Mouse (Mus musculus): ENCODE data around the gene Nr1i3. TPM values are rescaled to one million over a fixed set of nuclear protein-coding genes. Genes with fewer than 3 reads are reported as not detected.

The Nr1i3 gene
- total and polyA plus RNA-seq, 3 experiments = 0.16 TPM; not detected in 2

DNA sequence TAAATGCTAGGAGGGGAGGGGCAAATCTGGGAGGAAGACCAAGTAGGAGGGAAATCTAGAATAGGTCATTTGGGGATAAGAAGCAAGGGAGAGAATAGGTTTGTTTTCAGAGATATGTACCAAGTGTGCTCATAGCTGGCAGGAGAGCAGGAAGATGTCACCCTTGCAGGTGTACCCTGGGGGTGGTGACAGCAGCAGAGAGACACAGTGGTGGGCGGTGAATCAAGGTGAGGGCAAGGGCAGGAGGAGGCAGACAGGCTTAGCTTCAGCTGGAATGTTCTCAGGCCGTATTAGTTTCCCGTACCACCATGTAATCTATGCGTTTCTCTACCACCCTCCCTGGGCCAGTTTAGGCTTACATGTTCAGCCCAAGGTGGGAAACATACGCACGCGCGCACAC lies 41.0 kb upstream of the Nr1i3 start:
- ATAC-seq (ENCODE audit: extremely low read depth, insufficient number of reproducible peaks, low FRiP score, poor library complexity, severe bottlenecking) (no peak), DNase-seq (ENCODE audit: low spot score) (no peak)
- H3K9me3 ChIP-seq (replicated peaks) = no peaks in the 10 kb centered on the region
- H3K4me3 ChIP-seq (ENCODE audit: low read depth, low read length) = no peak overlapping the region
- H3K4me1 ChIP-seq (ENCODE audit: insufficient read depth, low read depth, low read length) = no peaks in the 10 kb centered on the region
- no peaks in the 10 kb centered on the region for H3K36me3 ChIP-seq (replicated peaks)
- TF ChIP-seq TAL1 (conservative IDR thresholded peaks at IDR 0.05; ENCODE audit: low read depth, low read length) = no peak
- no peak for TF ChIP-seq GATA1 (IDR thresholded peaks at IDR 0.05; ENCODE audit: borderline replicate concordance, low read length)
- no peak for TF ChIP-seq CTCF (IDR thresholded peaks at IDR 0.05; ENCODE audit: low read depth, low read length)
- no peak for TF ChIP-seq POLR2AphosphoS5 (IDR thresholded peaks at IDR 0.05; ENCODE audit: insufficient replicate concordance, low read depth, low read length)
- TF ChIP-seq GATA2 (IDR thresholded peaks at IDR 0.05; ENCODE audit: borderline replicate concordance, low read depth, low read length) = no peak
- H3K27me3 ChIP-seq (ENCODE audit: insufficient read depth, low read length) = peaks cover 38% of the 10 kb centered on the region

DNA sequence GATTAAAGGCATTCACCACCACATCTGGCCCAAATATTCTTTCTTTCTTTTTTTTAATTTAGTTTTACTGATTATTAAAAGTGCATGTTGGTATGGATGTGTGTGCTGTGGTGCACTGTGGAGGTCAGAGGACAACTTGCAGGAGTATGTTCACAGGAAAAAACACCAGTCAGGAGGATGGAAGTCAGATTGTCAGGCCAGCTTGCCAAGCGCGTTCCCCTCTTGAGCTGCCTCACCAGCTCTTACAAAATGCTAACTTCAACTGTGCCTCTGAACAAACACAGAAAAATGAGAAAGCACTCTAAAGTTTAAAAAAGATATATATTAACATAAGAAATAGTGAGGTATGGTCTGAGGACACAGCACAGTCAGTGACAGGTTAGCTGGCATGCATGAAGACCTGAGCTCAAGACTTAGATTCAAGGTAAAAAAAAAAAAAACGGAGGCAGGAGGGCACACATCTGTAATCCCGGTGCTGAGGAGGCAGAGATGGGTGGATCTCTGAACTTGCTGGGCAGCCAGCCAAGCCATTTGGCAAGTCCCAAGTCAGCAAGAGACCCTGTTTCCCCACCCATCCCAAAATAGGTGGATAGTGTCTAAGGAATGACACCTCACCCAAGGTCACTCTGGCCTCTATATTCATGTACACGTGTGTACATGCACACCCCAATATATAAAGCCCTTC lies 34.1 kb upstream of the Nr1i3 start:
- Histone ChIP-seq H3K9me3 (replicated peaks) (no peaks in the 10 kb centered on the region), H3K36me3 (replicated peaks) (no peaks in the 10 kb centered on the region), H3K4me3 (ENCODE audit: low read depth, low read length) (no peak overlapping the region), H3K27me3 (ENCODE audit: insufficient read depth, low read length) (peaks cover 21% of the 10 kb centered on the region), H3K4me1 (ENCODE audit: insufficient read depth, low read depth, low read length) (no peaks in the 10 kb centered on the region)
- ATAC-seq (ENCODE audit: extremely low read depth, insufficient number of reproducible peaks, low FRiP score, poor library complexity, severe bottlenecking) (no peak), DNase-seq (ENCODE audit: low spot score) (no peak)
- TF ChIP-seq GATA2 (IDR thresholded peaks at IDR 0.05; ENCODE audit: borderline replicate concordance, low read depth, low read length) (no peak), TAL1 (conservative IDR thresholded peaks at IDR 0.05; ENCODE audit: low read depth, low read length) (no peak), CTCF (IDR thresholded peaks at IDR 0.05; ENCODE audit: low read depth, low read length) (no peak), POLR2AphosphoS5 (IDR thresholded peaks at IDR 0.05; ENCODE audit: insufficient replicate concordance, low read depth, low read length) (no peak), GATA1 (IDR thresholded peaks at IDR 0.05; ENCODE audit: borderline replicate concordance, low read length) (no peak)

DNA sequence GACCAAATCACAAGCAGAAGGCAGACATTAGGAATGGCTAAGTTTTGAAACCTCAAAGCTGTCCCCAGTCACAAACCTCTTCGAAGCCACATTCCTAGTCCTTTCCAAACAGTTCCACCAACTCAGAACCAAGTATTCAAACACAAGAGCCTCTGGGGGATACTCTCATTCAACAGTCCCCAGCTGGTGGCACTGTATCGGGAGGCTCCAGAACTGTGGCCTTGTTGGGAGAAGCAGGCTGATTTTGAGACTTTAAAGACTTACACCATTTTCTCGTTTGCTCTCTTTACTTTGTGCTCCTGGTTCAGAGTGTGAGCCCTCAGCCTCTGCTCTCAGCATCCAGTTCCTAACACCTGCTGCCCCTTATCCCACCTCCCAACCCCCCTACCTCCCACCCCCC lies 30.7 kb upstream of the Nr1i3 start:
- no peaks in the 10 kb centered on the region for H3K9me3 ChIP-seq (replicated peaks)
- no peak overlapping the region for H3K4me3 ChIP-seq (ENCODE audit: low read depth, low read length)
- DNase-seq (ENCODE audit: low spot score) (no peak), ATAC-seq (ENCODE audit: extremely low read depth, insufficient number of reproducible peaks, low FRiP score, poor library complexity, severe bottlenecking) (no peak)
- H3K4me1 ChIP-seq (ENCODE audit: insufficient read depth, low read depth, low read length) = no peaks in the 10 kb centered on the region
- no peak for TF ChIP-seq GATA1 (IDR thresholded peaks at IDR 0.05; ENCODE audit: borderline replicate concordance, low read length)
- no peak for TF ChIP-seq TAL1 (conservative IDR thresholded peaks at IDR 0.05; ENCODE audit: low read depth, low read length)
- no peak for TF ChIP-seq CTCF (IDR thresholded peaks at IDR 0.05; ENCODE audit: low read depth, low read length)
- no peak for TF ChIP-seq POLR2AphosphoS5 (IDR thresholded peaks at IDR 0.05; ENCODE audit: insufficient replicate concordance, low read depth, low read length)
- no peak for TF ChIP-seq GATA2 (IDR thresholded peaks at IDR 0.05; ENCODE audit: borderline replicate concordance, low read depth, low read length)
- no peaks in the 10 kb centered on the region for H3K36me3 ChIP-seq (replicated peaks)
- peaks cover 18% of the 10 kb centered on the region; the same call in 1 of the 2 replicates for H3K27me3 ChIP-seq (ENCODE audit: insufficient read depth, low read length)

DNA sequence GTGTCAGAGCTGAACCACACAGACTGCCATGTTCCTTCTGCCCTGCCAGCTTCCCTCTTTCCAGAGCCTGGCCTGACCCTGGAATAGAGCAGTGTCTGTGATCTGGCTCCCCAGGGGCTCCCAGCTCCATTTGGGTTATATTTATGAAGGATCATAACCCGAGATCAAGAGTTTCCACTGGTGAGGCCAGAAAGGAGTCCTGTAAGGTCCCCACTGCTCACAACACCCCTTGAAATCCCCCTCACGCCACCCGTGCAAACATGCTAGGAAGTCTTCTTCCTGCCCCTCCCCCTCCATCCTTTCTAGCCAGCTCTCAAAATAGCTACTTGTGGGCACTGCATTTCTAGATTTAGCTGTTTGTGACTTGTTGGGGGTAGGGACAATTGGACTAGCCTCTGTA lies 30.1 kb upstream of the Nr1i3 start:
- no peaks in the 10 kb centered on the region for H3K9me3 ChIP-seq (replicated peaks)
- no peak for TF ChIP-seq TAL1 (conservative IDR thresholded peaks at IDR 0.05; ENCODE audit: low read depth, low read length)
- TF ChIP-seq GATA1 (IDR thresholded peaks at IDR 0.05; ENCODE audit: borderline replicate concordance, low read length) = no peak
- TF ChIP-seq GATA2 (IDR thresholded peaks at IDR 0.05; ENCODE audit: borderline replicate concordance, low read depth, low read length) = no peak
- TF ChIP-seq CTCF (IDR thresholded peaks at IDR 0.05; ENCODE audit: low read depth, low read length) = no peak
- TF ChIP-seq POLR2AphosphoS5 (IDR thresholded peaks at IDR 0.05; ENCODE audit: insufficient replicate concordance, low read depth, low read length) = no peak
- no peak for DNase-seq (ENCODE audit: low spot score)
- H3K27me3 ChIP-seq (ENCODE audit: insufficient read depth, low read length) = peaks cover 17% of the 10 kb centered on the region; the same call in 1 of the 2 replicates
- ATAC-seq (ENCODE audit: extremely low read depth, insufficient number of reproducible peaks, low FRiP score, poor library complexity, severe bottlenecking) = no peak
- no peaks in the 10 kb centered on the region for H3K36me3 ChIP-seq (replicated peaks)
- no peak overlapping the region for H3K4me3 ChIP-seq (ENCODE audit: low read depth, low read length)
- no peaks in the 10 kb centered on the region for H3K4me1 ChIP-seq (ENCODE audit: insufficient read depth, low read depth, low read length)

DNA sequence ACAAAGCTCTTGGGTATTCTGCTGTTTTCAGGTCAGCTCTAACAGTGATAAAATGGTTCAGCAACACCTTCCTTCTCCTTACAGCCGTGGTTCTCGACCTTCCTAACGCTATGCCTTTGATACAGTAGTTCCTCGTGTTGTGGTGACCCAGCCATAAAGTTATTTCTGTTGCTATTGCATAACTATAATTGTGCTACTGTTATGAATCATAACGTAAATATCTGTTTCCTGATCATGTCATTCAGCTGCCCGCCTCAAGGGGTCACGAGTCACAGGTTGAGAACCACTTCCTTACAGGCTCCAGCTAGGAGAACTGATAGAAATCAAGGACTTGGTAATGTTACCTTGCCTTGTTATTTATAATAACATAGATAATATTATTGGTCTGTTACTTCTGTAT lies 29.5 kb upstream of the Nr1i3 start:
- no peaks in the 10 kb centered on the region for H3K4me1 ChIP-seq (ENCODE audit: insufficient read depth, low read depth, low read length)
- TF ChIP-seq GATA2 (IDR thresholded peaks at IDR 0.05; ENCODE audit: borderline replicate concordance, low read depth, low read length) (no peak), TAL1 (conservative IDR thresholded peaks at IDR 0.05; ENCODE audit: low read depth, low read length) (no peak)

DNA sequence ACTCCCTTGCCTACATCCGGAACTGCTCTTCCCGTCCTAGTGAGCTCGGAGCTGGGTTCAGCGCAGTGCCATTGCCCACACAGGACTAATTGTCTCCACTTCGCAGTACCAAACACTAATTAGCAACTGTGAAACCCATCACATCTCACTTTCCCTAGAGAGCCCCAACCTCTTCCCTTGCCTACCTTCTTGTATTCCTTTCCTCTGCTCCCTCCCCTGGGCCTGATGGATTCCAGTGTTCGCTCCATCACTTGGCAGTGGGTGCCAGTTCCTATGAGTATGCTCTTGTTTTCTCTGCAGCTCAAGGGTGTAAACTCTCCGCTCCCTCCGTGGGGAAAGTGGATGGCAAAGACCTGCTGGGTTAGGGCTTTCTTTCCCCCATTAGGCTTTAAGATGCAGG lies 28.1 kb upstream of the Nr1i3 start:
- Histone ChIP-seq H3K9me3 (replicated peaks) (no peaks in the 10 kb centered on the region), H3K36me3 (replicated peaks) (no peaks in the 10 kb centered on the region), H3K4me3 (ENCODE audit: low read depth, low read length) (no peak overlapping the region), H3K27me3 (ENCODE audit: insufficient read depth, low read length) (peaks cover 19% of the 10 kb centered on the region), H3K4me1 (ENCODE audit: insufficient read depth, low read depth, low read length) (no peaks in the 10 kb centered on the region)
- ATAC-seq (ENCODE audit: extremely low read depth, insufficient number of reproducible peaks, low FRiP score, poor library complexity, severe bottlenecking) = no peak
- no peak for DNase-seq (ENCODE audit: low spot score)
- TF ChIP-seq POLR2AphosphoS5 (IDR thresholded peaks at IDR 0.05; ENCODE audit: insufficient replicate concordance, low read depth, low read length) (no peak), TAL1 (conservative IDR thresholded peaks at IDR 0.05; ENCODE audit: low read depth, low read length) (no peak), GATA2 (IDR thresholded peaks at IDR 0.05; ENCODE audit: borderline replicate concordance, low read depth, low read length) (no peak), CTCF (IDR thresholded peaks at IDR 0.05; ENCODE audit: low read depth, low read length) (no peak), GATA1 (IDR thresholded peaks at IDR 0.05; ENCODE audit: borderline replicate concordance, low read length) (no peak)

More for the DNA sequence above, 29.5 kb upstream of the Nr1i3 start:
- Histone ChIP-seq H3K4me3 (ENCODE audit: low read depth, low read length) (no peak overlapping the region), H3K36me3 (replicated peaks) (no peaks in the 10 kb centered on the region), H3K9me3 (replicated peaks) (no peaks in the 10 kb centered on the region), H3K27me3 (ENCODE audit: insufficient read depth, low read length) (peaks cover 17% of the 10 kb centered on the region; the same call in 1 of the 2 replicates)
- DNase-seq (ENCODE audit: low spot score) (no peak), ATAC-seq (ENCODE audit: extremely low read depth, insufficient number of reproducible peaks, low FRiP score, poor library complexity, severe bottlenecking) (no peak)
